Mouse (Mus musculus): ENCODE data around the gene B3galt5. TPM values are rescaled to one million over a fixed set of nuclear protein-coding genes. Genes with fewer than 3 reads are reported as not detected.

Gene B3galt5
- 0.40 and 0.71 TPM in 2 replicates for polyA plus RNA-seq (2015; fragmentation: Nextera tagmentation; extraction: Ambion mirVana)

DNA sequence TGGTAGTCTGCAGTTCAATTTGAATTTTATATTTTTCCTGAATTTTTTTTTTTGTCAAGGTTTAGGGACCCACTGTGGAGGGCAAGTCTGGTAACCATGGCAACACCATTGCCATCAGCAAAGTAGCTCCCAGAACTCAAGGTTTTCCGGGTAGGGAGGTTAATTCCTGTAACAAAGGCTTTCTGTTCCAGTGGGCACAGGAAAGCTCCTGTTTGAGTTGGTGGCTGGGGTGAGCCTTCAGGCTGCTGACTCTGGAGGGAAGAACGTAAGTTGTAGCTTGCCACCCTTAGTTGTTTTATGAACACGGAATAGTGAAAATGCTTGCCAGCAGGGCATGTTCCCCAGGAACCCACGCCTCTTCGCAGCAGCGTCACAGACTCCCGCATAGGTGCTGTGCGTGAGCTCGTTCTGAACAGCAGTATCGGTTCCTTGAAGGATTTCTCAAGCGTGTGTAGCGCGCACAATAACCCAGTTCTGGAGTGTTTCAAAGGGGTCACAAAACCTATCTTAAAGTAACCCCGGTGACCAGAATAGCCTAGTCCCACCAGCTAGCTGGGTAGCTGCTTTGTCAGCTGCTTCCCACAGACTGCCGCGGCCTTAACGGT is at the start of gene B3galt5:
Gene B3galt5, plus strand, starts transcription at position 436 of the 605 bp plus-strand sequence.
- peaks cover 6% of the 10 kb centered on the region for H3K4me1 ChIP-seq
- H3K4me2 ChIP-seq = peak within 1 kb of the TSS; percentile 35
- no peak within 1 kb of the TSS for H3K9ac ChIP-seq
- H3K36me3 ChIP-seq (ENCODE audit: poor library complexity, severe bottlenecking) = no peaks in the 10 kb centered on the region
- no peaks in the 10 kb centered on the region for H3K27me3 ChIP-seq
- H3K9me3 ChIP-seq (replicated peaks) = no peaks in the 10 kb centered on the region
- ATAC-seq = no peak
- no peak within 1 kb of the TSS for H3K27ac ChIP-seq
- WGBS = 52% methylated on average over 17 of the region's 17 CpGs
- no peak within 1 kb of the TSS for H3K4me3 ChIP-seq

DNA sequence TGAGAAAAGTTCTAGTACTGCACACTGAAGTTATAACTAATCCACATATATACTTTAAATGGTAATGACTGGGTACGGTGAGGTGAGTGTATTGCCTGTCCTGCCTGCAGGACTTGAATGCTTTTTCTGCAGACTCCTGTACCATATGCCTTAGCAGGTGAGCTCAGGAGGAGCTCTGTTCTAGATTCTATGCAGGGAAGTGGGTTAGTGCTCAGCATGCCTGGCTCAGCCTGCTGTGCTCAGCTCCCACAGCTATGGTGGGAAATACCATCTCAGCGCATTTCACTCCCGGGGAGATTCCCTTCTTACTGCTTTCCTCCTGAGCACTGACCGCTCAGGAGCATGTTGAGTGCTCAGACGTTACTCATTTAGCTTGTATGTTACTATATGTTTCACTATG is 48.0 kb upstream of the B3galt5 start:
- Histone ChIP-seq H3K9me3 (replicated peaks) (0 out of 2 replicates have a peak, but pooled peaks cover 2% of the 10 kb centered on the region), H3K4me2 (no peak overlapping the region), H3K4me3 (no peak overlapping the region), H3K36me3 (ENCODE audit: poor library complexity, severe bottlenecking) (peaks cover 4% of the 10 kb centered on the region; the same call in 1 of the 2 replicates), H3K4me1 (0 out of 2 replicates have a peak, but pooled peaks cover 5% of the 10 kb centered on the region), H3K27ac (no peak overlapping the region), H3K27me3 (no peaks in the 10 kb centered on the region; the same call in 1 of the 2 replicates), H3K9ac (no peak overlapping the region)
- no peak for ATAC-seq
- WGBS = 90% methylated on average over 5 of the region's 5 CpGs

DNA sequence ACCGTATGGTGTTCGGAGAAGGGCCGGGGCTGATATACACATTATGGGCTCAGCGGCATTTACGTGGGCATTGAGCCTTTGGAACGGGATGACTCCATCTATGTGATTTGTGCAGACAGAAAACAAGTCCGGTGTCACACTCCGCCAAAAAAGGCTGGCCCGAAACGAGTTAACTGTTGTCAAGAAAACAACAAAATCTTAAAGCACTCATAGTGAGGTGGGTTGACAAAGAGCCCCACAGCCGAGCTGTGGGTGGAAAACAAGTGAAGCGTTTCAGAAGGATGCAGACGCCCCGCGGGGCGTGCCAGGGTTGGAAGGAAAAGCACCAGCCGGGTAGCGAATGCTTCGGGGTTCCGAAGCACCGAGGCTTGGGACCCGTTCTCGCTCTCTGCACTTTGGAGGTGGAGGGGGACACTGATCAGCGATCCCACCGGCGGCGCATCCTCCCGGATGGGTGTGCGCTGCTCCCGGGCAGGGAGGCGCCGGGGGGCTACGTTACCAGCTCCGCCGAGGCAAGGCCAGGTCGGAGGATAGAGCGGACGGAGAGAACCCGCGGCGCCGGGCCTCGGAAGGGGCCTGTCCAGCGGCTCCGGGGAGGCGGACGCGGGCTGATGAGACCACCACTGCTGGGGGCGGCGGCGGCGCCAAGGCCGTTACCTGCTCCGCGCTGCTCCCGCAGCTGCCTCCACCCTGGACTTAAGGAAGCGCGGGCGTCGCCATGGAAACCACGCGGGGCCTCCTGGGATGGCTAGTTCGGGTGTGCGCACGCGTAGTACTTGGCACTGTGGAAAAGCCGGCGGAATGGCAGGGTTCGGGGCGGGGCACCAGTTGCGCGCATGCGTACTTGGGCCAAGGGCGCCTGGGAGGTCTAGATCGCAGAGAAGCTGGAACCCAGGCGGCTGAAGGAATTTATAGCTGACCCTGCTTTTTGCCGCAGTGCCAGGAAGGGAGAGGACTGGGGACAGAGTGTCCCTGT is 43.8 kb upstream of the B3galt5 start, which contains the start of gene Lca5l:
Gene Lca5l, minus strand, starts transcription at position 741 of the 976 bp plus-strand sequence.
- under 1% methylated on average over 69 of the region's 77 CpGs for WGBS
- H3K4me2 ChIP-seq = peak within 1 kb of the TSS; percentile 61
- ATAC-seq = peak; percentile 99
- 0 out of 2 replicates have a peak, but pooled peaks cover 5% of the 10 kb centered on the region for H3K4me1 ChIP-seq
- H3K36me3 ChIP-seq (ENCODE audit: poor library complexity, severe bottlenecking) = no peaks in the 10 kb centered on the region
- peak within 1 kb of the TSS; percentile 81 for H3K9ac ChIP-seq
- peak within 1 kb of the TSS; percentile 72 for H3K4me3 ChIP-seq
- H3K27ac ChIP-seq = peak within 1 kb of the TSS; percentile 20; the same call in 1 of the 2 replicates
- no peaks in the 10 kb centered on the region for H3K9me3 ChIP-seq (replicated peaks)
- H3K27me3 ChIP-seq = no peaks in the 10 kb centered on the region; the same call in 1 of the 2 replicates

DNA sequence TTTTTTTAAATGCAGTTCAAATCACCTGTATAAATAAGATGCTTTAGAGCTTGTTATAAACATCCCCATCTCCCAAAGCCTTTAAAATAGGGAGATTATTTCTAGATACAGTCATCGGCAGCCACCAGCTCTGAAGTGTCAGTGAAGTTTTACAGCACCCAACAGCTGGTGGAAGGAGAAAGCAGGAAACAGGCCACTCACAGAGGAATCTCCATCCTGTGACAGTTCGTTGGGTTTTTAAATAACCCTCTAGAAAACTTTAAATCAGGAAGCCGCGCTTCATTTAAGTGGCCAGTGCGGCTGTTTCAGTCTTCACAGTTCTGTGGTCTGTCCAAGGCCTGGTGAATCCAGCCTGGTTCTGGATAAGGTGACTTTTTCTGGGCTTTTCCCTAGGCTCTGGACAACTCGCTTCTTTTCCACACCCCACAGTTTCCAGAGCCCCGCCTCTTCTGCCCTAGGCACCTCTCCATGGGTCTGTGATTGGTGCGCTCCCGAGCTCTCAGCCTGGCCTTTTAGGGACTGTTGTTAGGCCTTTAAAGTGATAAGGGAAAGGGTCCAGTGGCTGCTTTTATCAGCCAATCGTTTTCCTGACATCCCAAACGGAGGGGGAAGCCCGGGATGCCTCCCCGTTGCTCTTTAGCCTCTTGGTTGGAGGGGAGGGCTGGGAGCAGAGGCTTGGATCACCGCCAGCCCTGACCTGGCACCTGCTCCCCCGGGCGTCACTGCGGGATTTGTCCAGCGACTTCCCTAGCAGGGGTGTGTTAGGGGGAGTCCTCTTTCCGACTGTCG is 35.5 kb upstream of the B3galt5 start, which contains the start of gene Sh3bgr:
Gene Sh3bgr, plus strand, starts transcription at position 538 of the 789 bp plus-strand sequence.
- peak; percentile 65; the same call in 1 of the 2 replicates for ATAC-seq
- Histone ChIP-seq H3K36me3 (ENCODE audit: poor library complexity, severe bottlenecking) (no peaks in the 10 kb centered on the region), H3K4me1 (peaks cover 12% of the 10 kb centered on the region), H3K9ac (peak within 1 kb of the TSS; percentile 56), H3K4me2 (peak within 1 kb of the TSS; percentile 62), H3K4me3 (peak within 1 kb of the TSS; percentile 28), H3K27me3 (no peaks in the 10 kb centered on the region), H3K27ac (no peak within 1 kb of the TSS), H3K9me3 (replicated peaks) (no peaks in the 10 kb centered on the region)
- 8% methylated on average over 20 of the region's 20 CpGs for WGBS

DNA sequence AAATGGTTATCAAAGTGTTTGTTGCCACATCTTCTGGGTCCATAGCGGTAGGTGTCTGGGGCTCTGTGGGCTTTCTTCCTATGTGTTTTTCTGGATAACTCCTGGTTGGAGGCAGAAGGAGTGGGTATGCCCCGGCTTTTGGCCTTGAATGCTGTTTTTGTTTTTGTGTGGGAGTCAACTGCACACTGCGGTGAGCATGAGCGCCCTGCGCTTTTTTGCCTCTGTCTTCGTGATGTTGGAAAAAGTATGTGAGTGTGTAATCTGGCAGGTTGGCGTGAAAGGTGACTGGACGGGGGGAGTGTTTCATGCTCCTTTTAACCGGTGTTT is 34.9 kb upstream of the B3galt5 start:
- Histone ChIP-seq H3K36me3 (ENCODE audit: poor library complexity, severe bottlenecking) (no peaks in the 10 kb centered on the region), H3K9me3 (replicated peaks) (no peaks in the 10 kb centered on the region), H3K27ac (no peak overlapping the region), H3K4me2 (peak overlapping the region; percentile 62), H3K4me1 (peaks cover 12% of the 10 kb centered on the region), H3K27me3 (no peaks in the 10 kb centered on the region), H3K9ac (peak overlapping the region; percentile 56; the same call in 1 of the 2 replicates), H3K4me3 (peak overlapping the region; percentile 28)
- no peak for ATAC-seq
- 33% methylated on average over 9 of the region's 9 CpGs for WGBS

DNA sequence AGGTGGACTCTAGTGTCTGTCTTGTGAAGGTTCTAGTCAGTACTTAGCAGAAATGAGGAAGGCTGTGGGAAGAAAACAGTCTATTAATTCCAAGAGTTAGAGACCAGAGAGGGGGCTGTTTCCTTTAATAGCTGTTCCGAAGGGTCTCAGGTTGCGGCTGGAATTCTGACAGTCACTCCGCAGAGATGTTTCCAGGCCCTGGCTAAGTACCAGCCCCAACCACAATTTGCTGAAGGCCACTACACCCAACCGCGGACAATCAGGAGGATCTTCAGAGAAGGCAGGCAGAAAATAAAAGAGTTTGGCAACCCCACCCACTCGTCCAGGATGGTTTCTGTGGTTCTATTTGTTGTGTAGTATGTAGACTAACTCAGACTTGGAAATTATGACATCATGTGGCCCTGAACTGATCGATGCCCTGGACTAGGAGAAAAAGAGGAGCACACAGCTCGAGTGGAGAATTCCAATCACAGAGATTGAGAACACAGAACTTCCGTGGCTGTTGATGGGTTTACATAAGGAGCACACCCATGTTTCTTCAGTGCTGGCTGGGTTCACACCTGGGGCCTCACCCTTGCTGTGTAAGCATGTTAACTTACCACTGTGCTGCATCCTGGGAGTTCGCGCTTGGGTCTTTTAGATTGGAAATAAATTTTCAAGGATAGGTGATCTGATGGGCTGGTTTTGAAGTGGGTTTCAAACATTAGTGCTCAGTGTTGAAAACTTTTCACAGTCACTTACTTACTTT is 33.9 kb upstream of the B3galt5 start:
- no peaks in the 10 kb centered on the region for H3K9me3 ChIP-seq (replicated peaks)
- ATAC-seq = no peak
- H3K27ac ChIP-seq = no peak overlapping the region
- WGBS = 85% methylated on average over 11 of the region's 11 CpGs
- no peaks in the 10 kb centered on the region for H3K27me3 ChIP-seq
- H3K4me3 ChIP-seq = no peak overlapping the region
- H3K9ac ChIP-seq = no peak overlapping the region
- peaks cover 12% of the 10 kb centered on the region for H3K4me1 ChIP-seq
- no peaks in the 10 kb centered on the region for H3K36me3 ChIP-seq (ENCODE audit: poor library complexity, severe bottlenecking)
- H3K4me2 ChIP-seq = no peak overlapping the region

DNA sequence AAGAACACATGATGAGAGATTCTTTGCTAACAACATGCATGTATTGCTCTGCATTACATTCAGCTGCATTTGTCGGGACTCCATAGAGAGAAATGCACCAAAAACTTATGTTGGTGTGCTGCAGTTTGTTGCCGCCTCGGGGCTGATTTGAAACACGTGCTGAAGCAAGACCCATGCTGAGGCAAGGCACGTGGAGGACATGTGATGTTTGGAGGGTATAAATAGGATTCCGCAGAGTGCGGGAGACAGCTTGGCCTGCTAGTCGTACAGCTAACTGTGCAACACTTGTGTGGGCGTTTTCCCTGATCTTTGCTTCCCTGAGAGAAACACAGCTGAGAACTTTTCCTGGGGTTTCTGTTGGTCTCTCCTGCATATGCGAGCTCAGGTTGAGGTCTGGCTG is 25.8 kb upstream of the B3galt5 start:
- Histone ChIP-seq H3K36me3 (ENCODE audit: poor library complexity, severe bottlenecking) (no peaks in the 10 kb centered on the region), H3K27me3 (no peaks in the 10 kb centered on the region), H3K4me2 (no peak overlapping the region), H3K9ac (no peak overlapping the region), H3K27ac (no peak overlapping the region), H3K4me1 (no peaks in the 10 kb centered on the region), H3K4me3 (no peak overlapping the region), H3K9me3 (replicated peaks) (no peaks in the 10 kb centered on the region)
- no peak for ATAC-seq
- 82% methylated on average over 10 of the region's 10 CpGs for WGBS

DNA sequence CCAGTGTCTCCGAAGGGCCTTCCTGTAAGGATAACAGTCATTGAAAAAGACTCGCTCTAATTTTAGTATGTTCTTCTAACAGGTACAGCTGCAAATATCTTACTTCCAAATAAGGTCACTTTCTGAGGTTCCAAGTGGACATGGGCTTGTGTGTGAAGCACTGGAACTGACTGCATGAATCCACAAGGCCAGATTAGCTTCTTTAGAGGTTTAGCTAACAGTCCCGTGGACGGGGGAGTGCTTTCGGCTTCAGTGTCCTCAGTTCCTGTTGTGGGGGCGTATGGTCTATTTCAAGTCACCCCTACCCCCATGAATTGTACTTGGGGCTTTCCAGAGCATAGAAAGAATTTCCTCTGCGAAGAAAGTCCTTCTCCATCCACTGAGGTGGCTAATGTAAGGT is 24.7 kb upstream of the B3galt5 start:
- Histone ChIP-seq H3K4me1 (no peaks in the 10 kb centered on the region), H3K9ac (no peak overlapping the region), H3K27me3 (no peaks in the 10 kb centered on the region), H3K4me2 (no peak overlapping the region), H3K4me3 (no peak overlapping the region), H3K27ac (no peak overlapping the region), H3K9me3 (replicated peaks) (no peaks in the 10 kb centered on the region), H3K36me3 (ENCODE audit: poor library complexity, severe bottlenecking) (no peaks in the 10 kb centered on the region)
- ATAC-seq = no peak
- WGBS = 84% methylated on average over 7 of the region's 7 CpGs

DNA sequence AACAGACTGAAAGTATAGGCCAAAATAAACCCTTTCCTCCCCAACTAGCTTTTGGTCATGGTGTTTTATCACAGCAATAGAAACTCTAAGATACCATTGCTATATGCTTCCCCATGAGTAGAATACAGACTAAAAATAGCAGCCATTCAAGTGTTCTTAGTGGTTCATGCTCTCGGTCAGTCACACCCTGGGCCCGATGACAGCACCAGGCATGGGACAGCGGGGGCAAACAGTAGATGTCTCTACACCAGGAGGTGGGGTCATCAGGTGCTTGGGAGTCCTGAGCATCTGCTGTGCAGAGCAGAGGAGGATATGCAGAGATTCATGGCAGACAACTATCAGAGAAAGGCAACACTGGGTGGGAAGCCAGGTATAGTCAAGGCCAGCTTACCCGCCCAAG is 22.6 kb upstream of the B3galt5 start:
- no peaks in the 10 kb centered on the region for H3K36me3 ChIP-seq (ENCODE audit: poor library complexity, severe bottlenecking)
- no peak overlapping the region for H3K27ac ChIP-seq
- 93% methylated on average over 4 of the region's 4 CpGs for WGBS
- no peak overlapping the region for H3K9ac ChIP-seq
- H3K4me3 ChIP-seq = no peak overlapping the region
- H3K4me2 ChIP-seq = no peak overlapping the region
- H3K9me3 ChIP-seq (replicated peaks) = no peaks in the 10 kb centered on the region
- no peaks in the 10 kb centered on the region for H3K4me1 ChIP-seq
- H3K27me3 ChIP-seq = no peaks in the 10 kb centered on the region
- ATAC-seq = no peak

DNA sequence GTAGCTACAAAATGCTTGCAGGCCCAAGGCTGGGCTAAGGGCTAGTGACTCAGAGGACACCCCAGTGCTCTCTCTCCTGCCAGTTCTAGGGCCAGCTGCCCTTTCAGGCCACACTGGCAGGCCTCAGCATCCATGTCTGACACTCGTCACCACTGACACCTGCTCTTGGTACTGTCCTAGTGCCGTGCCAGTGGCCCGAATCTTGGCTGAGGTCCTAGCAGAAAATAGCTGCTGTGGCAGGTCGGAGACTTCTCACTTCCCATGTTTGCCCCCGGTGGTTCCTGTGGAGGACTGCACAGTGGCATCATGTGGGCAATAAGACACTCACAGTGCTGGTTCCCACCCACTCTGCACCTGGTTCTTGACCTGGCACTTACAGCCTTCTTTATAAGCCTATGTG is 14.1 kb upstream of the B3galt5 start:
- no peaks in the 10 kb centered on the region for H3K27me3 ChIP-seq
- no peak overlapping the region for H3K4me3 ChIP-seq
- ATAC-seq = no peak
- H3K9ac ChIP-seq = no peak overlapping the region
- H3K36me3 ChIP-seq (ENCODE audit: poor library complexity, severe bottlenecking) = no peaks in the 10 kb centered on the region
- H3K27ac ChIP-seq = no peak overlapping the region
- no peaks in the 10 kb centered on the region for H3K4me1 ChIP-seq
- H3K4me2 ChIP-seq = no peak overlapping the region
- no peaks in the 10 kb centered on the region for H3K9me3 ChIP-seq (replicated peaks)
- WGBS = 82% methylated on average over 5 of the region's 5 CpGs

DNA sequence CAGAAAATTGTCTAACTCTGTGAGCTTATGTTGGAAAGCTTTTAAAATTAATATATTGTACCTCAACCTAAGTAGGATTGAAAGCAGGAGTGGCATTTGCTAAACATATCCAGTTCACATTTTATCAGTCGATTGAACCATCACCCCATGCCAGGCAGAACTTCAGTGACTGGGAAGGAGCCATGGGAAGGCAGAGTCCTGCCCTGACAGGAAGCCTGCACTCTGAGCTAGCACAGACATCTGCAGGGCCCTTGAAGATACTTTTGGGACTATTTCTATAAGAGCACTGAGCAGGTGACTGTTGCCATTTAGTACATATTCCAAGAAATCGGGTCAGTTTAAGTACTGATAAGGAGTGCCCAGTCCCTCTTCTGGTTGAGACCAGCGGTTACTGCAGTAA is 13.6 kb upstream of the B3galt5 start:
- H3K4me2 ChIP-seq = no peak overlapping the region
- H3K9ac ChIP-seq = no peak overlapping the region
- no peak for ATAC-seq
- 85% methylated on average over 3 of the region's 3 CpGs for WGBS
- H3K27me3 ChIP-seq = no peaks in the 10 kb centered on the region
- no peaks in the 10 kb centered on the region for H3K36me3 ChIP-seq (ENCODE audit: poor library complexity, severe bottlenecking)
- H3K4me1 ChIP-seq = no peaks in the 10 kb centered on the region
- H3K27ac ChIP-seq = no peak overlapping the region
- no peak overlapping the region for H3K4me3 ChIP-seq
- H3K9me3 ChIP-seq (replicated peaks) = no peaks in the 10 kb centered on the region
